Mouse (Mus musculus) thymus, adult 2 months (tissue): ENCODE data around the gene Anapc7.

ENCODE experiments used
- CTCF ChIP-seq: fragments of 200-500 bp; IDR thresholded peaks from 2 replicates; pipeline ENCODE4 v1.5.1; 2012; ENCODE audit warnings: mild to moderate bottlenecking, control low read depth, low read length, moderate library complexity, borderline replicate concordance; ENCODE audit not compliant: control insufficient read depth, poor library complexity, insufficient read depth; ENCODE audit errors: extremely low read depth
- POLR2A ChIP-seq: fragments of 200-500 bp; IDR thresholded peaks from 2 replicates; pipeline ENCODE4 v1.6.1; 2012; ENCODE audit warnings: mild to moderate bottlenecking, low read length, control low read depth, moderate library complexity; ENCODE audit not compliant: control insufficient read depth, poor library complexity, insufficient read depth; ENCODE audit errors: extremely low read depth

DNA sequence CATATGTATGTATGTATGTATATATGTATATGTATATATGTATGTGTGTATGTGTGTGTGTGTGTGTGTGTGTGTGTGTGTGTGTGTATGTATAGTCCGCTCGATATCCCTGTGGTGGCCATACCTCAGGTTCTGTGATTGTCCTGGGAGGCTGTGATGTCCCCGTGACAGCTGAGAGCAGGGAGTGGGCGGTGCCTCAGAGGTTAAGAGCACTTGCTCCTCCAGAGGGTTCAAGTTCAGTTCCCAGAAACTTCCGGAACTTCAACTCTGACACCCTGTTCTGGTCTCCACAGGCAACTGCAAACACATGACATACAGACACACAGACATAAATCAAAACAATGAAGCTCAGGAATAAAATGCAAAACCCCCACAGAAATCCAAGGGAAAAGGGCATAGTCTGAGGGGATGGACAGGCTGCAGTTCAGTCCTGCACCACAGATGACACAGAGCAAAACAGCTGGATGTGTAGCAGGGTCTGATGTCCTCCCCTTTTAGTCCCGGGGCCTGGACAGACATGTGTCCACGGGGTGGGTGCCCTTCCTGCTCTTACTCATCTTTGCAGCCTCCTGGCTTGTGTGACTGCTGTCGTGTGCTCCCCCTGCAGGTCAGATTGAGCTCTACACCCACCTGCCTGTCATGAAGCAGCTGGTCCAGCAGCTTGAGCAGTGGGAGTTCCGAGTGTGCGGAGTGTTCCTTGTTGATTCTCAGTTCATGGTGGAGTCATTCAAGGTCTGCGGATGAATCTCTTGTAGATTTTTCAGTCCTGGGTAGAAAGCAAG, 41.9 kb upstream of the Anapc7 start:
- peak; percentile 87 for TF ChIP-seq CTCF
- TF ChIP-seq POLR2A, result no peak
